In the genomic region with DNA sequence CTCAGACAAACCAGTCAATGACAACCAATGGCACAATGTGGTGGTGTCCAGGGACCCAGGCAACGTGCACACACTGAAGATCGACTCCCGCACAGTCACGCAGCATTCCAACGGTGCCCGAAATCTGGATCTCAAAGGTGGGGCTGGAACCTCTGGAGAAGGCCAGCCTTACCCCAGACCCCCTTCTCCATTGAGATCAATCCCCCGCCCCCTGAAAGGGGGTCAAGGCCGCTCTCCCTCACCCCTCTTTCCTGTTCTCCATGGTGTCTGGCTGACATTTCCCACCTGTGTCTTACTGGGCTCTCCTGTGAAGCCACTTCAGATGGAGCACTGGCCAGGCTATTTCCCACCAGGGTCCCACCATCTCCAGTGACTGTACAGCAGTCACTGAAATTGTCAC, we compare ENCODE assay signal across 18 mouse cellular contexts. TPM values are rescaled to one million over a fixed set of nuclear protein-coding genes. Genes with fewer than 3 reads are reported as not detected.
"Had no signal": no experiment of that assay in that cellular context is flagged by ENCODE, and none has a peak within 500 bp of the region (broad histone marks: within the 10 kb centered on the region; RNA-seq: fewer than 3 reads in every experiment).

No protein-coding gene starts in this region.

- ATAC-seq: midbrain, embryonic 13.5 days; midbrain, embryonic 16.5 days had no signal

- H3K9ac ChIP-seq: liver, embryonic 13.5 days; neural tube, embryonic 12.5 days had no signal

- H3K27ac ChIP-seq: liver, embryonic 13.5 days; macrophage; midbrain, embryonic 13.5 days; neural tube, embryonic 12.5 days had no signal

- H3K4me3 ChIP-seq: left cerebral cortex, adult 2 months; liver, embryonic 13.5 days; midbrain, embryonic 13.5 days; neural tube, embryonic 12.5 days had no signal

- H3K36me3 ChIP-seq: liver, embryonic 13.5 days; neural tube, embryonic 12.5 days had no signal

- DNase-seq: liver, embryonic 13.5 days; lung, adult 2 months; thymus, adult 18-20 months had no signal

- H3K4me2 ChIP-seq: liver, embryonic 13.5 days; midbrain, embryonic 13.5 days had no signal

- H3K4me1 ChIP-seq: liver, embryonic 13.5 days had no signal

- H3K9me3 ChIP-seq: liver, embryonic 13.5 days; midbrain, embryonic 13.5 days; neural tube, embryonic 12.5 days had no signal

RNA-seq across cellular contexts. Expression of a gene that starts 51.3 kb away (rescaled TPM):
- total RNA-seq: liver, adult 2 months; megakaryocyte, adult 5-6 weeks; neutrophil, adult 5-6 weeks had no signal
- polyA plus RNA-seq: limb, embryonic 11.5 days; limb, embryonic 14.5 days; liver, adult 2 months; liver, embryonic 13.5 days; liver, embryonic 16.5 days; lung, embryonic 16.5 days; macrophage; midbrain, embryonic 13.5 days; neural tube, embryonic 12.5 days; small intestine, adult 2 months; stomach, embryonic 16.5 days; urinary bladder, adult 2 months had no signal
